In genomic region chr8:126905387-126905786, GRCm38 (mm10) we compare ENCODE assay signal across 11 mouse cellular contexts. TPM values are rescaled to one million over a fixed set of nuclear protein-coding genes. Genes with fewer than 3 reads are reported as not detected.
DNase-seq lines count a peak whose midpoint lies in the region; TF ChIP-seq lines count a peak whose summit lies in the region.
"Had no signal": no experiment of that assay in that cellular context is flagged by ENCODE, and none has a peak within 500 bp of the region (broad histone marks: within the 10 kb centered on the region; RNA-seq: fewer than 3 reads in every experiment).

No protein-coding gene starts in this region.

- H3K4me1 ChIP-seq in thymus, adult 2 months (replicated peaks; ENCODE audit: control insufficient read depth, insufficient read depth, low read length): no peaks in the 10 kb centered on the region
- H3K4me1 ChIP-seq: hindbrain, embryonic 12.5 days had no signal

- no peak for TF ChIP-seq CTCF in thymus, adult 2 months (IDR thresholded peaks at IDR 0.05; ENCODE audit: borderline replicate concordance, control insufficient read depth, extremely low read depth, insufficient read depth, low read length, poor library complexity)

- no peaks in the 10 kb centered on the region for H3K27me3 ChIP-seq in thymus, adult 2 months (ENCODE audit: control insufficient read depth, insufficient read depth, low read length)
- H3K27me3 ChIP-seq: hindbrain, embryonic 12.5 days had no signal

- no peak overlapping the region for H3K4me3 ChIP-seq in thymus, adult 2 months (ENCODE audit: control insufficient read depth, insufficient read depth, low read length)
- H3K4me3 ChIP-seq: hindbrain, embryonic 12.5 days; megakaryocyte, embryonic 14.5 days had no signal

- DNase-seq in kidney, postnatal 10 days: peak; percentile 45
- DNase-seq in kidney, adult 11 months: no peak
- DNase-seq in thymus, postnatal 10 days (ENCODE audit: low spot score in 2 of 2): peak; percentile 19 to 41
- no peak for DNase-seq in thymus, adult 2 months
- peak; percentile 17 for DNase-seq in embryo, embryonic 11 days
- DNase-seq in thymus, postnatal 4 days: peak; percentile 72
- DNase-seq in adrenal gland, postnatal 4 days (ENCODE audit: low spot score in 2 of 2): no peak
- DNase-seq in urinary bladder, postnatal 14 days (ENCODE audit: low spot score): no peak
- DNase-seq: gastrocnemius, postnatal 25 days had no signal

- no peak for TF ChIP-seq POLR2A in thymus, adult 2 months (IDR thresholded peaks at IDR 0.05; ENCODE audit: control insufficient read depth, extremely low read depth, insufficient read depth, low read length, poor library complexity)

- H3K36me3 ChIP-seq in thymus, adult 2 months (ENCODE audit: control insufficient read depth, insufficient read depth, low read length): no peaks in the 10 kb centered on the region
- H3K36me3 ChIP-seq: hindbrain, embryonic 12.5 days had no signal

- H3K27ac ChIP-seq in thymus, adult 2 months (ENCODE audit: control insufficient read depth, insufficient read depth, low read length): no peak overlapping the region
- H3K27ac ChIP-seq: hindbrain, embryonic 12.5 days had no signal

- 93% methylated on average over 3 of the region's 3 CpGs for WGBS in thymus, adult 2 months

RNA-seq across cellular contexts. Expression of gene Tomm20, which starts 40.3 kb away (rescaled TPM):
- 432 and 529 TPM in 2 replicates for polyA plus RNA-seq in thymus, adult 2 months (2012; rRNA removed)
- 100 to 1,000 TPM; 199 to 214 TPM for total RNA-seq in adrenal gland, postnatal 4 days (2021)

Comparison
In these comparisons a context has a peak if more than half of its experiments do, and no peak if none do; other contexts are left out.
1. DNase-seq: peak in kidney, postnatal 10 days (single experiment), thymus, postnatal 10 days (2 of 2), embryo, embryonic 11 days (single experiment) and thymus, postnatal 4 days (single experiment); none in kidney, adult 11 months (single experiment), thymus, adult 2 months (single experiment), adrenal gland, postnatal 4 days (0 of 2) and urinary bladder, postnatal 14 days (single experiment).